16 mouse cellular contexts compared by ENCODE assay signal in genomic region chr7:132493632-132494031, GRCm38 (mm10).
A peak's percentile ranks its signal among the peaks of the same experiment; 100 is the strongest.
DNase-seq lines count a peak whose midpoint lies in the region; ATAC-seq and TF ChIP-seq lines count a peak whose summit lies in the region.
"Had no signal": no experiment of that assay in that cellular context is flagged by ENCODE, and none has a peak within 500 bp of the region (broad histone marks: within the 10 kb centered on the region; RNA-seq: fewer than 3 reads in every experiment).

No protein-coding gene starts in this region.

- H3K27ac ChIP-seq in heart, embryonic 10.5 days, result peak overlapping the region; percentile 64; the same call in 1 of the 2 replicates
- peak overlapping the region; percentile 92 for H3K27ac ChIP-seq in liver, embryonic 14.5 days
- H3K27ac ChIP-seq: hindbrain, embryonic 13.5 days; lung, embryonic 15.5 days had no signal

- no peaks in the 10 kb centered on the region for H3K36me3 ChIP-seq in heart, embryonic 10.5 days
- H3K36me3 ChIP-seq in erythroblast, embryonic 14.5 days (ENCODE audit: control insufficient read depth), result no peaks in the 10 kb centered on the region; the same call in 1 of the 2 replicates
- no peaks in the 10 kb centered on the region for H3K36me3 ChIP-seq in liver, embryonic 14.5 days (replicated peaks; ENCODE audit: control insufficient read depth, insufficient read depth, low read depth)
- H3K36me3 ChIP-seq: hindbrain, embryonic 13.5 days; lung, embryonic 15.5 days had no signal

- H3K27me3 ChIP-seq in heart, embryonic 10.5 days (ENCODE audit: insufficient read depth, poor library complexity, severe bottlenecking), result peaks cover 12% of the 10 kb centered on the region; the same call in 1 of the 2 replicates
- peaks cover 2% of the 10 kb centered on the region; the same call in 1 of the 2 replicates for H3K27me3 ChIP-seq in erythroblast, embryonic 14.5 days (ENCODE audit: control insufficient read depth)
- H3K27me3 ChIP-seq in liver, embryonic 14.5 days (ENCODE audit: control insufficient read depth, insufficient read depth, low read length), result no peaks in the 10 kb centered on the region
- H3K27me3 ChIP-seq: lung, embryonic 15.5 days had no signal

- peak; percentile 94 for TF ChIP-seq EP300 in liver, embryonic 14.5 days (IDR thresholded peaks at IDR 0.05; ENCODE audit: low read depth)

- no peak overlapping the region for H3K4me3 ChIP-seq in heart, embryonic 10.5 days
- H3K4me3 ChIP-seq in erythroblast, embryonic 14.5 days (replicated peaks), result peak overlapping the region; percentile 3
- H3K4me3 ChIP-seq in liver, embryonic 14.5 days (ENCODE audit: insufficient read depth in 1 of 2, low read depth in 2 of 2, low read length in 2 of 2), result peak overlapping the region; percentile 3 to 4; a peak in 1 of 4 replicates
- H3K4me3 ChIP-seq: hindbrain, embryonic 13.5 days; lung, embryonic 15.5 days had no signal

- ATAC-seq in liver, embryonic 14.5 days (ENCODE audit: insufficient read depth), result peak; percentile 89

- H3K4me1 ChIP-seq in heart, embryonic 10.5 days, result peaks cover 24% of the 10 kb centered on the region
- H3K4me1 ChIP-seq in erythroblast, embryonic 14.5 days (ENCODE audit: control insufficient read depth), result peaks cover 57% of the 10 kb centered on the region
- H3K4me1 ChIP-seq in liver, embryonic 14.5 days (replicated peaks; ENCODE audit: control insufficient read depth in 2 of 2, insufficient read depth in 2 of 2, low read length in 1 of 2), result peaks cover 37 to 38% of the 10 kb centered on the region in 2 experiments

- 62% methylated on average over 3 of the region's 3 CpGs for WGBS in heart, embryonic 10.5 days
- WGBS in liver, embryonic 14.5 days (ENCODE audit: insufficient replicate concordance), result 14% methylated on average over 3 of the region's 3 CpGs

- no peak for TF ChIP-seq CTCF in liver, embryonic 14.5 days (IDR thresholded peaks at IDR 0.05; ENCODE audit: low read depth)

- DNase-seq in heart, embryonic 10.5 days (ENCODE audit: low spot score), result no peak
- DNase-seq in heart, adult 8-10 months (ENCODE audit: low spot score), result no peak
- peak; percentile 27 for DNase-seq in A20 (ENCODE audit: low read depth, low spot score)
- DNase-seq in liver, embryonic 14.5 days (ENCODE audit: low read depth in 3 of 3, low spot score in 3 of 3), result peak; percentile 72 to 76 (median 75)
- no peak for DNase-seq in left cerebral cortex, adult 18-20 months (ENCODE audit: low spot score in 2 of 2)
- DNase-seq in urinary bladder, adult 2 months (ENCODE audit: low spot score), result no peak
- no peak for DNase-seq in kidney, adult 18-20 months
- DNase-seq: adrenal gland, adult 2 months; cerebellum, adult 9-10 months; gastrocnemius, postnatal 36 days; kidney, adult 9 months; retina, postnatal 1 day; thymus, postnatal 25 days had no signal

- H3K4me2 ChIP-seq in liver, embryonic 14.5 days (ENCODE audit: low read depth), result peak overlapping the region; percentile 64
- H3K4me2 ChIP-seq: hindbrain, embryonic 13.5 days; lung, embryonic 15.5 days had no signal

- H3K9ac ChIP-seq in liver, embryonic 14.5 days (replicated peaks), result peak overlapping the region; percentile 54
- H3K9ac ChIP-seq: hindbrain, embryonic 13.5 days; lung, embryonic 15.5 days had no signal

- no peaks in the 10 kb centered on the region for H3K9me3 ChIP-seq in heart, embryonic 10.5 days
- no peaks in the 10 kb centered on the region for H3K9me3 ChIP-seq in erythroblast, embryonic 14.5 days (ENCODE audit: control insufficient read depth, low read length)
- H3K9me3 ChIP-seq in liver, embryonic 14.5 days (ENCODE audit: control insufficient read depth, low read length), result no peaks in the 10 kb centered on the region
- H3K9me3 ChIP-seq: hindbrain, embryonic 13.5 days; lung, embryonic 15.5 days had no signal

Comparison
In these comparisons a context has a peak if more than half of its experiments do, and no peak if none do; other contexts are left out.
1. DNase-seq: peak in A20 (single experiment) and liver, embryonic 14.5 days (3 of 3); none in heart, embryonic 10.5 days (single experiment), heart, adult 8-10 months (single experiment), left cerebral cortex, adult 18-20 months (0 of 2), urinary bladder, adult 2 months (single experiment) and kidney, adult 18-20 months (single experiment).